Mouse (Mus musculus) thymus, adult 2 months (tissue): Measurements from ENCODE around the gene Ccdc185. TPM values are rescaled to one million over a fixed set of nuclear protein-coding genes. Genes with fewer than 3 reads are reported as not detected.

ENCODE experiments used
- DNase-seq: peaks from one replicate; pipeline ENCODE4 v3.0.0; 2021
- H3K27ac ChIP-seq: fragments of 200-500 bp; 2 replicates; pipeline ENCODE4 v1.5.1; 2012; ENCODE audit warnings: low read length, control low read depth; ENCODE audit not compliant: control insufficient read depth, insufficient read depth
- H3K27me3 ChIP-seq: fragments of 200-500 bp; 2 replicates; pipeline ENCODE4 v1.6.1; 2012; ENCODE audit warnings: mild to moderate bottlenecking, low read length, moderate library complexity, mixed read lengths; ENCODE audit not compliant: control insufficient read depth, insufficient read depth
- H3K36me3 ChIP-seq: fragments of 200-500 bp; 2 replicates; pipeline ENCODE4 v1.6.1; 2012; ENCODE audit warnings: mild to moderate bottlenecking, low read length, moderate library complexity; ENCODE audit not compliant: control insufficient read depth, insufficient read depth
- H3K4me1 ChIP-seq: fragments of 200-500 bp; replicated peaks from 2 replicates; pipeline ENCODE4 v1.6.1; 2012; ENCODE audit warnings: low read length; ENCODE audit not compliant: control insufficient read depth, insufficient read depth
- H3K4me3 ChIP-seq: fragments of 200-500 bp; 2 replicates; pipeline ENCODE4 v1.5.1; 2012; ENCODE audit warnings: mild to moderate bottlenecking, low read length, control low read depth, moderate library complexity; ENCODE audit not compliant: control insufficient read depth, insufficient read depth
- CTCF ChIP-seq: fragments of 200-500 bp; IDR thresholded peaks from 2 replicates; pipeline ENCODE4 v1.5.1; 2012; ENCODE audit warnings: mild to moderate bottlenecking, control low read depth, low read length, moderate library complexity, borderline replicate concordance; ENCODE audit not compliant: control insufficient read depth, poor library complexity, insufficient read depth; ENCODE audit errors: extremely low read depth
- POLR2A ChIP-seq: fragments of 200-500 bp; IDR thresholded peaks from 2 replicates; pipeline ENCODE4 v1.6.1; 2012; ENCODE audit warnings: mild to moderate bottlenecking, low read length, control low read depth, moderate library complexity; ENCODE audit not compliant: control insufficient read depth, poor library complexity, insufficient read depth; ENCODE audit errors: extremely low read depth
- WGBS: fragments of 180-500 bp; shearing (Covaris S2); methylation state at CpG from one replicate; pipeline ENCODE4 v1.1.7; 2018; 5-methylcytosine and 5-hydroxymethylcytosine counted together
- polyA plus RNA-seq: library from polyadenylated mRNA; depleted of rRNA; stranded (reverse); fragments of >200 nt; gene quantifications from 2 replicates; pipeline ENCODE4 v1.2.3, GENCODE M21; 2012

The Ccdc185 gene
- polyA plus RNA-seq, 1 experiment: not detected

DNA sequence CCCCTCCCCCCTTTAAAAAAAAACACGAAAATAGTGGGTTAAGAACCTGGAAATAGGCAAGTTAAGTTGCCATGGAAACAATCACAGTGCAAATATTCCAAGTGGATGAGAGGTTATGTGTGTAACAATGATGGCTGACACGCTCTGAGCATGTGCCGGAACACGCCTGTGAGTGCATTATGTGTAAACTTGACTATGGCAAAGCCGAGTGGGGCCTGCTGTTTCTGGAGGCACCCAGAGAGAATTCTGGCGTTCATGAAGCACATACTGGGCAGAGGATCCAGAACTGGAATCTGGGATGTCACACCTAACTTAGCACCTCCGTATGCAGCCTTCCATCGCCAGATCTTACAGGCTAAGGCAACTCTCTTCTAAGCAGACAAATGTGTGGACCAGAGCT, 4.7 kb upstream of the Ccdc185 start:
- Histone ChIP-seq H3K4me3 (no peak overlapping the region), H3K27ac (no peak overlapping the region), H3K27me3 (no peaks in the 10 kb centered on the region), H3K4me1 (no peaks in the 10 kb centered on the region), H3K36me3 (no peaks in the 10 kb centered on the region)
- no peak for DNase-seq
- WGBS: 87% methylated on average over 8 of the region's 8 CpGs
- TF ChIP-seq POLR2A (no peak), CTCF (no peak)

DNA sequence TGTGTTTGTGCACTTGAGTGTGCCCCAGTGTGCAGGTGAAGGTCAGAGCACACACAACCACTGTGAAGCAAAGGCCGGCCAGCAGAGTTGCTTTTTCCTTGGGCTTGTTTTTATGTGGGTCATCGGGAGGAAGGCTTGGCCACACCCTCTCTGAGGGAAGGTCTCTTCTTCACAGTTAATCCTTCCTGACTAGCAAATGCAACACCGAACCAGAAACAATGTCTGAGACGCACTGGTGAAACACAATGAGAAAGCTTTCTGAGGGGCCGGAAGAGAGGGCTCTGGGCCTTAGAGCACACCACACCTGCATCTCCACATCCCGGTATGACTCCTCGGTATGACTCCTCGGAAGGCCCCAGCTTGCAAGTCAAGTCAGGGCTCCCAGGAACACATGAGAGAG, 2.3 kb upstream of the Ccdc185 start:
- no peak for DNase-seq
- no peaks in the 10 kb centered on the region for H3K36me3 ChIP-seq
- no peaks in the 10 kb centered on the region for H3K27me3 ChIP-seq
- no peaks in the 10 kb centered on the region for H3K4me1 ChIP-seq
- no peak overlapping the region for H3K4me3 ChIP-seq
- no peak overlapping the region for H3K27ac ChIP-seq
- WGBS: 94% methylated on average over 8 of the region's 8 CpGs
- TF ChIP-seq CTCF (no peak), POLR2A (no peak)

DNA sequence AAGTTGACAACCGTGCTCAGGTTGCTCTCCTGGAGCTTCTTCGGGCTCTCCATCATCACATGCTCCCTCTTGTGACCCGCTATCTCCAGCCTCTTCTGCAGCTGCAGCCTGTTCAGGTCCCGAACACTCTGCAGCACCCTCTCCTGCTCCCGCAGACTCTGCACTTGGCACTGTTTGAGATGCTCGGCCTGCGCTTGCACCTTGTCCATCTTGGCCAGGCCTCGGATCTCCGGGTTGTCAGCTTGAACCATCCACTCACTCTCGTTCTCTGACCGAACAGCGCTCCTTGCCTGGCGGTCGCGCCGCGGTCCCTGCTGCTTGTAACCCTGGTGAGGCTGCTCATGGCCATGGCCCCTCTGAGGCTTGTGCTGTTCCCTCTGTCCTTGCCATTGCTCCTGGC, 1.1 kb downstream of the Ccdc185 start:
- DNase-seq: no peak
- 96% methylated on average over 17 of the region's 17 CpGs for WGBS
- Histone ChIP-seq H3K36me3 (no peaks in the 10 kb centered on the region), H3K27ac (no peak overlapping the region), H3K4me3 (no peak overlapping the region), H3K27me3 (no peaks in the 10 kb centered on the region), H3K4me1 (no peaks in the 10 kb centered on the region)
- TF ChIP-seq POLR2A (no peak), CTCF (no peak)

DNA sequence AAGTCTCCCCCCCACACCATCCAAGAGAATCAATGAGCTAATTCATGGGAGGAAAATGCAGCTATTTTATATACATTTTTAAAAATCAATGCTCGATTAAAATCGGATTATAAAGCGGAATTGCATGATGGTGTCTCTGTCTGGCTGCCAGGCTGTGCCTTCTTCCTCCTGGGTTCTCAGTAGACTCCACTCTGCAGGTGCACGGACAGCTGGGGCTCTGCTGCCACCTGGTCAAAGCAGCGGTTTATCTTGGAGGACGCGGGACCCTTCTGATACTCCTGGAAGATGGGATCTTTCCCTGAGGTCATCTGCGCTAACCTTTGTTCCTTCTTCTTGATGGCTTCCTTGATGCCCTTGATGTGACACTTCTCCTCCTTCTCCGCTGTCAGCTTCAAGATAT, 1.9 kb downstream of the Ccdc185 start:
- TF ChIP-seq POLR2A (no peak), CTCF (no peak)
- H3K36me3 ChIP-seq: no peaks in the 10 kb centered on the region
- no peak overlapping the region for H3K27ac ChIP-seq
- H3K27me3 ChIP-seq: no peaks in the 10 kb centered on the region
- no peak for DNase-seq
- H3K4me3 ChIP-seq: no peak overlapping the region
- H3K4me1 ChIP-seq: no peaks in the 10 kb centered on the region
- 94% methylated on average over 9 of the region's 9 CpGs for WGBS

DNA sequence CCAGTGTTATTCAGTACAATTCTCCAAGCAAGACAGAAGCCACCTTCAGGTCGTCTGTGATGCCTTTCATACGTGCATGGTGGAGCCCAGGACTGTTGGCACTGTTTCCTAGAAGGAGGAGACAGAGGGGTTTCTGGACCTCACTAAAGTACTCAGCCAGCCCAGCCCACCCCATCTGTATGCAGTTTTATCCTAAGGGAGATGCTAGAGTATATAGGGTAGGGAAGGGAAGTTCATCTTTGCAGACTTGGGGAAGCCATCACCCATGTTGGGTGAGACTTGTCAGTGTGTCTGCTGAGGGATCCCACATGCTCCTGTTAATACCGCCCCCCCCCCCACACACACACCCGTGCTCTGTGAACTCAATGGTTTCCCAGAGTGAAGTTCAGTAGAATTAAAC, 13.1 kb downstream of the Ccdc185 start:
- Histone ChIP-seq H3K36me3 (no peaks in the 10 kb centered on the region), H3K4me1 (no peaks in the 10 kb centered on the region), H3K4me3 (no peak overlapping the region), H3K27me3 (no peaks in the 10 kb centered on the region; the same call in 1 of the 2 replicates), H3K27ac (no peak overlapping the region)
- TF ChIP-seq CTCF (no peak), POLR2A (no peak)
- no peak for DNase-seq
- 86% methylated on average over 4 of the region's 4 CpGs for WGBS

DNA sequence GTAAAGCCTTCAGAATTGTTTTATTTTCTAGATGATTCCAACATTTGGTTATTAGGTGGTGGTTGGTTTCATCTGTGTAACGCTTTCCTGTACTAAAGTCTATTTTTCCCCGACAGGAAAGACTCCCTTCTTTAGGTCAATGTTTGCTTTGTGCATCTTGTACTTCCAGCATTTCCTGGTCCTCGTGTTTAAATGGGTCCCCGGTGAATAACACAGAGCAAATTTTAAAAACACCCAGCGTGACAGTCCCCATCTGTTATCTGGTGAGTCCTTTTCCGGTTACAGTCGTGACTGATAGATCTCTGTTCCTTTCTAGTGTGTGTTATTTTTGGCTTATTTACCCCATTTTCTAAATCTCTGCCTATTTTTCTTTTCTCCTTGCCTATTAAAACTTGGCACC, 16.3 kb downstream of the Ccdc185 start:
- no peaks in the 10 kb centered on the region for H3K36me3 ChIP-seq

DNA sequence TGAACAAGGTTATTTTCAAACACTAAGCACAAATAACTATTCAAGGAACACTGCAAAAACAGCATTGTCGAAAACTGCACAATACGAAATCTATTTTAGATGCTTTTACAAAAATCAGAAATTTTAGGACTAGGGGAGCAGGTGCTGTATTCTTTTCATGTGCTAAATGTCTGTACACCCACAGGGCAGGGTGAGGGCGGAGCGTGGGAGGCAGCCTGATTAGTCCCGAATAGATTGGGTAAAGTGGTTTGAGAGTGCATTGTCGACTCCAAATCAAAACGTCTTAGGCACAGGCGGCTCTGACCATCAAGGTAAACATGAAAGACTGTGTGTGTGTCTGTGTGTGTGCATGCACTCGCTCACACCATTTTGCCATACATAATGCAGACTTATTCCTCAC, 20.0 kb downstream of the Ccdc185 start:
- Histone ChIP-seq H3K27ac (no peak overlapping the region), H3K4me3 (no peak overlapping the region), H3K36me3 (no peaks in the 10 kb centered on the region), H3K4me1 (no peaks in the 10 kb centered on the region), H3K27me3 (no peaks in the 10 kb centered on the region)
- no peak for TF ChIP-seq POLR2A
- TF ChIP-seq CTCF: no peak
- no peak for DNase-seq
- 91% methylated on average over 9 of the region's 9 CpGs for WGBS

More for the DNA sequence above, 16.3 kb downstream of the Ccdc185 start:
- no peak for DNase-seq
- Histone ChIP-seq H3K4me1 (no peaks in the 10 kb centered on the region), H3K27ac (no peak overlapping the region), H3K27me3 (no peaks in the 10 kb centered on the region; the same call in 1 of the 2 replicates), H3K4me3 (no peak overlapping the region)
- WGBS: 11% methylated on average over 7 of the region's 7 CpGs
- no peak for TF ChIP-seq CTCF
- no peak for TF ChIP-seq POLR2A
